Mouse (Mus musculus) E14TG2a.4 (cell line): ENCODE results near the gene Pmm2.

Experiments
- CTCF ChIP-seq: conservative IDR thresholded peaks from 2 replicates; pipeline ENCODE4 v1.5.1; 2014; ENCODE audit warnings: low read length
- NANOG ChIP-seq: IDR thresholded peaks from 2 replicates; pipeline ENCODE4 v1.6.1; 2014; ENCODE audit warnings: borderline replicate concordance, low read length, mixed read lengths

DNA sequence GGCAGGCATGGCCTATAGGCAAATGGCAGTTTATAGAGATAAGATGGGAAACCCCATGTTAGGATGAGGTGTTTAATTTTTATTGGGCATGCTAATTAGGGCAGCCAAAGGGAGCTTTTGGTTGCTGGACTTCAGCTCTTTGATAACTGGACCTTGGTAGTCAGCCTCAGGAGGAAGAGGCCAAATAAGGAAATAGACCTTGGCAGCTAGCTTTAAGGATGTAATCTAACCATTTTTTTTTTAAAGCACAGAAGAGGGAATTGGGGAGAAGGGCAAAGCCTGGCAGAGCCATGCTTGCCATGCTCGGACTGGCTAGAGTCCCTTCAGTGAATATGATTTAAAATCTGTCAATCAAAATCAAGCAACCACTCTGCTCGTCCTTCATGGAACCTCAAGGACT is 7.1 kb upstream of the Pmm2 start:
- TF ChIP-seq CTCF (no peak), NANOG (no peak)
